In genomic region chr10:20724906-20725305, GRCm38 (mm10) we compare ENCODE assay signal across 8 mouse cellular contexts. TPM values are rescaled to one million over a fixed set of nuclear protein-coding genes. Genes with fewer than 3 reads are reported as not detected.
DNase-seq lines count a peak whose midpoint lies in the region; ATAC-seq lines count a peak whose summit lies in the region.

Pde7b (minus strand) TSS chr10:20725078.

- ATAC-seq in hindbrain, embryonic 16.5 days, result peak; percentile 92

- no peaks in the 10 kb centered on the region for H3K36me3 ChIP-seq in hindbrain, embryonic 16.5 days (ENCODE audit: control insufficient read depth, insufficient read depth, low read length)

- WGBS in hindbrain, embryonic 16.5 days, result 14% methylated on average over 17 of the region's 17 CpGs

- peaks cover 9% of the 10 kb centered on the region for H3K4me1 ChIP-seq in hindbrain, embryonic 16.5 days (ENCODE audit: control insufficient read depth, insufficient read depth, low read depth, low read length)

- DNase-seq in ZHBTc4 (ENCODE audit: low read depth, low spot score), result peak; percentile 20
- DNase-seq in embryo, embryonic 10.5 days (ENCODE audit: low spot score), result peak; percentile 83
- DNase-seq in gastrocnemius, adult 8-10 months (ENCODE audit: low spot score in 2 of 2), result peak; percentile 66 to 83
- peak; percentile 70 for DNase-seq in left cerebral cortex, adult 11 months (ENCODE audit: low spot score)
- DNase-seq in lung, postnatal 25 days (ENCODE audit: low spot score), result peak; percentile 80
- DNase-seq in ovary, postnatal 36 days (ENCODE audit: low spot score), result peak; percentile 85
- DNase-seq in thymus, postnatal 4 days, result peak; percentile 59

- H3K4me3 ChIP-seq in hindbrain, embryonic 16.5 days (ENCODE audit: low read length), result peak within 1 kb of the TSS; percentile 42

- H3K9ac ChIP-seq in hindbrain, embryonic 16.5 days (ENCODE audit: low read depth, low read length), result peak within 1 kb of the TSS; percentile 64

- no peaks in the 10 kb centered on the region for H3K27me3 ChIP-seq in hindbrain, embryonic 16.5 days (replicated peaks; ENCODE audit: control insufficient read depth, insufficient read depth, low read length)

- H3K9me3 ChIP-seq in hindbrain, embryonic 16.5 days (ENCODE audit: control insufficient read depth, low read length), result no peaks in the 10 kb centered on the region

- peak within 1 kb of the TSS; percentile 79 for H3K4me2 ChIP-seq in hindbrain, embryonic 16.5 days (ENCODE audit: low read length)

- peak within 1 kb of the TSS; percentile 60 for H3K27ac ChIP-seq in hindbrain, embryonic 16.5 days (ENCODE audit: low read depth, low read length)

RNA-seq across cellular contexts. Expression of gene Pde7b, which starts in this region (rescaled TPM):
- 10 to 100 TPM; 33.5 to 43.1 (median 41.2) TPM for total RNA-seq in gastrocnemius, adult 8-10 months (2022)
- polyA plus RNA-seq in hindbrain, embryonic 16.5 days (2015; fragmentation: Nextera tagmentation; extraction: Ambion mirVana), result 2.8 and 4.0 TPM in 2 replicates

Comparison
In these comparisons a context has a peak if more than half of its experiments do, and no peak if none do; other contexts are left out.
1. Peak in every context shown above with its lines: DNase-seq, ATAC-seq, H3K4me3 ChIP-seq and H3K27ac ChIP-seq.
2. DNase-seq: peak in every context shown above with its lines; median percentile 85 in ovary, postnatal 36 days; 83 in embryo, embryonic 10.5 days; 80 in lung, postnatal 25 days; 74 in gastrocnemius, adult 8-10 months; 70 in left cerebral cortex, adult 11 months; 59 in thymus, postnatal 4 days; 20 in ZHBTc4.